Mouse (Mus musculus) layer of hippocampus, postnatal 25 days (tissue): ENCODE results near the gene Hdac4. TPM values are rescaled to one million over a fixed set of nuclear protein-coding genes. Genes with fewer than 3 reads are reported as not detected.

Experiments used
- DNase-seq, 2 experiments: peaks; one replicate each; pipeline ENCODE4 v3.0.0; 2022; ENCODE audit warnings: mixed read lengths in 2 of 2, low spot score in 1 of 2; ENCODE audit errors: extremely low spot score in 1 of 2
- total RNA-seq, 2 experiments: library from RNA; stranded (reverse); gene quantifications; 2 replicates each; pipeline ENCODE4 v1.2.3; 2021

The Hdac4 gene
- total RNA-seq, 2 experiments from 2014 or later: 97.9 to 101 TPM

DNA sequence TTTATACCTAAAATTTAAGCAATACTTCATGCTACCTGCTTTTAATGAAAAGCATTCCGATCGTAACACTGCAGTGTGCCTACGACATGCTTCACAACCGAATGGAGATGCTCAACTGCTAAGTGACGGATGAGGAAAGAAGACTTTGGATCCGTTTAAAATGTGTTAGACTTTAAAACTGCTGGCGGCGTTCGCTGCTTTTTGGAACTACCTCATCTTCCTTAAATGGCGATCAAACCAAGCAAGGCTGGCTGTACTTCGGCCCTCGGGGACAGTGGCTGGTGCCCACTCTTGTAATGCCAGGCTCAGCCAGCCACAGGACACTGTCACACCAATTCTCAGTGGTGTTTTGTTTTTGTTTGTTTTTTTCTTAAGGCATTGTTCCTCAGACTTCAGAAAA lies 263.3 kb downstream of the Hdac4 start:
- no peak for DNase-seq

DNA sequence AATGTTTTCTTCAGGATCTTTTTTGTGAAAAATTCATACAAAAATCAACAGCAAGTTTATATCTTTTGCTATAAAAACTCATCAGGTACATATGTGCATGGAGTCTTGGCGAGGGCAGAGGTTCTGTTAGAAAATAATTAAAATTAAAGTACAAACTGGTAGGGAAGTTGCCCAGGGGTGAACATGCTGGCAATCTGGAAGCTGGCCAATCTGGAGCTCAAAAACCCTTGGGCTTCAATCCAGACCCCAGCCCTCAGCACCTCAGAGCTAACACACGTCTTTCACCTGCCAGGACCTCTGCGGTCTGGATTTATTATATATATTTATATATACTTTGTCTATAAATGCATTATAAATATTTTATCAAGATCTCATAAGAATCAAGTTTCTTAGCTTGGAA lies 263.7 kb downstream of the Hdac4 start:
- DNase-seq: no peak

DNA sequence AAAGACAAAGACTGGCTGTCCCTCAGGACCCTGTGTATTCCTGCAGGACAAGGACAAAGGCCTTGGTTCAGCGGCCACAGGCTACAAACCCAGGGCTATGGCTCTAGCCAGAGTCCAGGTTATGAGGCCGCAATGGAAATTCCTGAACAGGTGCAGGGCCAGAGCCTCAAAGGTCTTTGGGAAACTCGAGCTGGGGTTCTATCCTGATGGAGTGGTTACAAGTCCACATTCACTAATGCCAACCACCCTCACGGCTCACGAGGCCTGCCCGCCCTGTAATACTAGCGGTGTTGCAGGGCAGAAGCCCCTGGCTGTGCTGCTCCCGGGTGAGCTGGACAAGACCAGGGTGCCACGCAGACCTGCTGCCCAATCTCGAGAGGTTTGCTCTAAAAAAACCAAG lies 264.3 kb downstream of the Hdac4 start:
- DNase-seq: no peak

DNA sequence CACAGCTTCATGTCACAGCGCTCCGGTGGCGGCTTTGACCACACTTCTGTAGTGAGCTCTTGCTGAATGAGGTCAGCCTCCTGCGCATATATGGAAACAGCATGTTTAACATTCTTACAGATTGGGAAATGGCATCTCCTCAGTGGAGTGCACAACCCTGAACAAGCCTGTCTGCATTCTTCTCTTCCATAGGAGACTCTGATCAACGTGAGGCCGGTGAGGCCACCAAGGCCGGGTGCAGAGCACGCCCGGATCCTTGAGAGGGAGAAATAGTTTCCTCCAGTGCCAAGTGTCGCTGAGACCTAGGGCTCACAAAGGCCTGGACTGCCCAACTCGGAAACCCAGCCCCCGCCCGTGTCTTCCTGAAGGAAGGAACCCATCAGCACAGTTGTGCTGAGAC lies 266.4 kb downstream of the Hdac4 start:
- no peak for DNase-seq

DNA sequence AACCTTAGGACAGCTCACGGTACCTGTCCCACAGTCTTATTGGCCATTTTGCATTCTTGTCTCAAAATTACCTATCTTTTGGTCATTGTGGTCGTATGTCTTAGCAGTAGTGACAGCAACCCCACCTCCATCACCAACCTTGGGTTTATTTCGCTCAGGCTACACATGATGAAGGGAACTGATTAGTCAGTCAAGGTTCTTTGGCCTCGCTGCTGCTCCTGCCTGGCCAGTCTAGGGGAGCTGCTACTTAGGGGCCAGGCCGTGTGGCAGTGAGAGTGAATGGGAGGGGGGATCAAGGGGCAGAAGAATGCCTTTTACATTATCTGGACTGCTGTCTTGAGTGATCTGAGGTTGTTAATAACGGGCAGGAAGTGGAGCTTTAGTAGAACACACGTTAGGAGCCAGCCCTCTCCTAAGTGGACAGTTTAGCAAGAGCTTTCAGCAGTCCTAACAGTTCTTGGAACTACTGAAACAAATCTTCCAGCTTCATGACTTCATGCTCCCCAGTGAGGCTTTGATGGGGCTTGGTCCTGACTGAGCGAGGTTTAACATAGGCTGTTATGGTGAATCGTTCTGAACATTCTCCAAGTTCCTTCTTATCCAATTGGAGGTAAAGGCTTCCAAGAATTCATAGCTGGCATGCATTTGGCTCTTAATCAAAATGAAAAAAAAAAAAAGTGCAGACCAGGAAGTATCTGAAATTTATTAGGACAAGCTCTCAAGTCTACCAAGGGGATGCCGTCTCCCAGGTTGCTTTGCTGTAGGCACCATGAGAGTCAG lies 267.8 kb downstream of the Hdac4 start:
- no peak for DNase-seq

DNA sequence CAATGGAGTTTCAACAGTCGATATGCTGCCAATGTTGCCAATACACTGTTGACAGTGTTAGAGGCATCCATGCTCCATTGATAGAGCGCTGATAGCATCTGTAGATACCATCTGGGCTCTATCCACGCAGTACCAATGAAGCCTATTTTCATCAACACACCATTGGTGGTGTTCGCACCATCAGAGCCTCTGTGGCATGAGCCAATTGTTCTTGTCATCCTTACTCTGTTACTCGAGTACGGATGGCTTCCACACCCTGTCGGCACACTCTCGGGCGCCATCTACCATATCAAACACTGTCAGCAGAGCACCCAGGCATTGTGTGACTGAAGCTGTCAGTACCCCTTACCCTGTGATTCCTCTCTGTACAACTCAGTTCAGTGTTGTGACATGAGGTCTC lies 271.9 kb downstream of the Hdac4 start:
- DNase-seq: no peak

DNA sequence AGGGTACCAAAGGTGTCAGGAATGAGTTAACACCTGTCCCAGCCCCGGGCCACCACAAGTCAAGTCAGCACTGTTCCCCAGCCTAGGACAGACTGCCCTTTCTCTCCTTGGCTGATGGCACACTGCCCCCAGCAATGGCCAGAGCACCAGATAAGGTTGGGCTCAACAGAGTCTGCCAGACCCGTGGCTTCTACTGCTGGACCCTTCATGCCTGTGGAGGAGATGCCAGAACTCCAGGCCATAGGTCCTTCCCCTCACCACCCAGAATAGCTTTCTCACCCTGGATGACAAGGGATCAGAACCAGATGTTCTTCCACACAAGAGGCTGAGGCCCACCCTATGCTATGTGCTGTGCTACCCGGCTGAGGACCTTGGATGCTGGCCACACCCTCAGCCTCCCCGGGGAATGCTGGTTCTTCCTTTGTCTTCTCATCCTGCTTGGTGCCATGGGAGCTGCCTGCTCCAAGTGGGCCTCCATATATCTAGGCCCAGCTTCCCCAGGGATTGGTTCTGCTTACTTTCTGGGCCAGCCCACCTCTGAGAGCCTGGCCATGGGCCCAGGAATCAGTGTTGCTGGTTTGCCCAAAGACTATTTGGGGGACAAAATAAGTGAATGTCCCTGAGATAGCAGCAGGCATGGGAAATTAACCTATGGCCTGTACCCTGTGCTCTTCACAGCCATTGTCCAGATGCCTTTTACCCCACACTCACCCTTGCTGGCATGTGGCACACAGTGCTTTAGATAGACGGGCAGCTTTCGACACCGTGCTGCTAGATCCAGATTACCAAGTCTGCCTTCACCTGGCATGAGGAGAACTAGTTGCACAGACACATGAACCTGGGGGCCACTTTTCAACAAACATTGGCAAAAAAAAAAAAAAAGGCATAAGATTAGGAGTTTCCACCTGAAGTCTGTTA lies 273.0 kb downstream of the Hdac4 start:
- DNase-seq: no peak

- DNase-seq: no peak
Measured at GRCm38 (mm10) chr1:91921702-91922101, 273.8 kb downstream of the Hdac4 start.

DNA sequence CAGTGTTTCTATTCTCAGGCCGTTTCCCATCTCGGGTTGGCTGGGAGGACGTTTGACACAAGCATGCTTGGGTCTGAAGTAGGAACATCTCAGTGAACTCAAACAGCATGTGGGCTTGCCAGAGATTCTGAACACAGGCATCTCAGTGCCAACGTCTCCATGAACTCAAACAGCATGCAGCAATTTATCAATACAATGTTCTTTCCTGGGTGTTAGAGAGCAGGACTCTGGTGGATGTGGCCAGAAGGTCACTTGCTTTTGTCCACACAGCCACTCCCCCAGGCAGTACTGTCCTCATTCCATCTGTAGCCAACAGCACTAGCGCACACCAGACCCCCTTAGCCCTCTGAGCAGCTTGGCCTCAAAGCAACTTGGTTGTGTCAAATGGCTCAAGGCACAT lies 274.2 kb downstream of the Hdac4 start:
- no peak for DNase-seq

DNA sequence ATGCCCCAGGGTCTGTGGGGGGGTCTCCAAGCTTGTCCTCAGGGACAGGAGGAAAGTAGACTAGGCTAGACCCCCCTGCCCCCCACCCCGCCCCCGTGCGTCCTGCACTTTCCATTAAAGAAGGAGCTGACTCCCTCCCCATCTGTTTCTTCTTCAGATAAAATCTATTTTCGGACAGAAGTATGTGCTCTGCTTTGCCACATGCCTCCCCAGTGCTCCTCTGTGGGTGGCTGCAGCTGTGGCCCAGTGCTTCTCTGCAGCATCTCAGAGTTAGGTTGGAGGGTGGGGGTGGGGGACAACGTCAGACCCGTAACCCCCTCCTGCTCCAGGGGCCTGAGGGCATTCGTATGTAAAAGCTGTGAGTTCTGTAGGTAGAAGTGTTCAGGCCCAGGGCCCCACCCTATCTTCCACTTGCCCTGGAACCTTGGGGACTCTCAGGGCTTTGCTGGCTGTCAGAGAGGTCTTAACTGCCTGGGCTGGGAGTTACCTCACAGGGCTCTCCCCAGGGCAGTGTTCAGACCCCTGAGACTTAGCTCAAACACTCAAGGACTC lies 275.4 kb downstream of the Hdac4 start:
- no peak for DNase-seq

GRCm38 (mm10) chr1:91918257-91918800 lies 277.2 kb downstream of the Hdac4 start:
- DNase-seq: no peak

DNA sequence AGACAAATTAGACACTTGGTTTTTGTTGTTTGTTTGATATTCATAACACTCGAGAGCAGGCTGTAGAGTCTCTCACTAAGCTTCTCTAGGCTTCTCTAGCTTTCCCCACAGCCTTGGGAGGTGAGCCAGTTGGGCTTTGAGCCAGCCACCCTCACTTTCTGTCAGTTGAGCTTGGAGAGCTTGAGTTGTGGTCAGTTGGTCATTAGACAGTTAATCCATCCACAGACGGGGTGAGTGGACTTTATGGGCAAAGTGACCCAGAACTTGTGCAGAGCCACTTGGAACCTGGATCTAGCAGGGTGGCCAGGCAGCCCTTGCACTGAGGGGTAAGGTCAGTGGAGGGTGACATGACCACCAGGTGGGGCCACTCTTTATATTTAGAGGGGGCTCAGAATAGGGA lies 277.9 kb downstream of the Hdac4 start:
- DNase-seq: no peak

DNA sequence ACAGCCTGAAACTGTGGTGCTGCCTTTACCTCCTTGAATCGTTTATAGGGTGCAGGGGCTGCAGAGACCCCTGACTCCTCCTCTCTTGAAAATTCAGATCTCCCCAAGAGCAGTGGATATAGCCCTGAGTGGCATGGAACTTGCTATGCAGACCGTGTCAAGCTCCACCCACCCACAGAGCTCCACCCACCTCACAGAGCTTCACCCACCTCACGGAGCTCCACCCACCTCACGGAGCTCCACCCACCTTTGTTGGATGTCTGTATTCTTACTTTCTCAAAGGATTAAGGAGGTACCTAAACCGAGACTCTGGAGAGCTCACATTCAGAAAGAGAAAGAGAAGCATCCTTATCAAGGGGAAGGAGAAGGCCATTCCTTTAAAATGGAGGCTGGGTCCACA lies 279.5 kb downstream of the Hdac4 start:
- DNase-seq: no peak

DNA sequence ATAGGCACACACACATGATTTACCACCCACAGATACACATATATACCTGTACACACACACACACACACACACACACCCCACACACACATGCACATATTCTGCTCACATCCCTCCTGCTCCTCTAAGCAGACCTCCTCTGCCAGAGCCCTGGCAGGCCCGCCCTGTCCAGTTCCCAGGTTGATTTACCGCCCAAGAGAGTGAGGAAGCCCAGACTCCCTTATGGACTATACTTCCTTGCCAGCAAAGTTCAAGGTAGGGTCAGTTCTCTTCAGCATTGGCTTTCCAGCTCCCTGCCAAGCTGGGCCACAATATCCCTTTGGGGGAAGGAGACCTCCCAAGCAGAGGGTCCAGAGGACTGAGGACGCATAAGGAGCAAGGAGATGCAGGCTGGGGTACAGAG lies 280.9 kb downstream of the Hdac4 start:
- no peak for DNase-seq

GRCm38 (mm10) chr1:91913850-91914249 lies 281.6 kb downstream of the Hdac4 start:
- peak in 1 of 2 experiments; percentile 70 for DNase-seq

DNA sequence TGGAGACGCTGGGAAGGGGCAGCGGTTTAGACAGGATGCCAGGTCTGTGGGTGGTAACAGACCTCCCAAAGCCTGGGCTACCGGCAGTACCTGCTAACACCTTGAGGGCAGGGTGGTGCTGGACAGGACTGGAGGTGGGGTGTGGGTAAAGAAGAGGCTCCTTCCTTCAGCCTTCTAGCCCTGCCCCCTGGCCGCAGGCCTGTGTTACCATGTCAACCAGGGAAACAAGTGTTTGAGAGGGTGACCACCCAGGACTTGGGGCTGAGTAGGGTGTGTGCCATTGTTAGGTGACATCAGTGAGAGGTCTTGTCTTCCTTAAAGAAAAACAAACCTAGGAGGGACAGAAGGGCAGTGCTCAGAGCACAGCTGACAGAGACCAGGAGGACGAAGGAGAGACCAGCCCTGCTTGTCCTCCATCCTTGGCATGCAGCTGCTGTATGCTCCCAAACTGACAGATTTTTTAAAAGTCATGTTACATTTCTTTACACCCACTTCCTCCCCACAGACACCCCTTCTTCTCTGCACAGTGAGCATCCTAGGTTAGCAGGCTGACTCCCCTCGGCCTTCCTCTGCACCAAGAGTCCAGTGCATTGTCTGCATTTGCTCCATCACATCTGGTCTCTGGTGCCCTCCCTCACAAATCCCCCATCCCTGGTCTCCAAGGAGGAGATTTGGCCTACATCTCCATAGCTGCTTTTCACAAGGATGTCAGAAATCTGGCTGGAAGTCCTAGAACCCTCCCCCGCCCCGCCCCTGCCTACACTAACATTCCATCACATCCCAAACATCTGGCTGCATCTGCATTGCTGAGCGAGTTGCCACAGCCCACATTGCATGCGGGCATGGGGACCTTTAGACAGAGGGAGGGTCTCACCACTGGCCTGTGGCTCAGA lies 283.0 kb downstream of the Hdac4 start:
- DNase-seq: no peak

- no peak for DNase-seq
Measured at GRCm38 (mm10) chr1:91905268-91905667, 290.2 kb downstream of the Hdac4 start.

GRCm38 (mm10) chr1:91903241-91903981 lies 292.1 kb downstream of the Hdac4 start:
- DNase-seq: no peak

- DNase-seq: no peak
Measured at GRCm38 (mm10) chr1:91897078-91897477, 298.4 kb downstream of the Hdac4 start.
